In genomic region chr2:25400291-25400690, GRCm38 (mm10) we compare ENCODE assay signal across 10 mouse cellular contexts. TPM values are rescaled to one million over a fixed set of nuclear protein-coding genes. Genes with fewer than 3 reads are reported as not detected.
DNase-seq lines count a peak whose midpoint lies in the region; ATAC-seq lines count a peak whose summit lies in the region.
"Had no signal": no experiment of that assay in that cellular context is flagged by ENCODE, and none has a peak within 500 bp of the region (broad histone marks: within the 10 kb centered on the region; RNA-seq: fewer than 3 reads in every experiment).

No protein-coding gene starts in this region.

- 16% methylated on average over 16 of the region's 16 CpGs for WGBS in embryonic facial prominence, embryonic 12.5 days
- WGBS in forebrain, embryonic 13.5 days, result 19% methylated on average over 16 of the region's 16 CpGs
- WGBS in midbrain, embryonic 12.5 days, result 27% methylated on average over 16 of the region's 16 CpGs

- peak overlapping the region; percentile 27 for H3K4me2 ChIP-seq in embryonic facial prominence, embryonic 12.5 days (replicated peaks)
- peak overlapping the region; percentile 57 for H3K4me2 ChIP-seq in forebrain, embryonic 13.5 days
- peak overlapping the region; percentile 41 for H3K4me2 ChIP-seq in midbrain, embryonic 12.5 days (replicated peaks)
- H3K4me2 ChIP-seq: limb, embryonic 15.5 days had no signal

- H3K9ac ChIP-seq in embryonic facial prominence, embryonic 12.5 days, result no peak overlapping the region
- H3K9ac ChIP-seq in forebrain, embryonic 13.5 days, result peak overlapping the region; percentile 30
- H3K9ac ChIP-seq in midbrain, embryonic 12.5 days (replicated peaks), result no peak overlapping the region
- H3K9ac ChIP-seq: limb, embryonic 15.5 days had no signal

- H3K4me1 ChIP-seq in embryonic facial prominence, embryonic 12.5 days, result peaks cover 12% of the 10 kb centered on the region; the same call in 1 of the 2 replicates
- H3K4me1 ChIP-seq in forebrain, embryonic 13.5 days, result peaks cover 35% of the 10 kb centered on the region
- peaks cover 35% of the 10 kb centered on the region for H3K4me1 ChIP-seq in midbrain, embryonic 12.5 days

- intact Hi-C loops in heart, postnatal 10 days (cut with DNase I), result loop anchor here (2.0 to 5.0 kb wide), 2 partner anchors 23 to 33 kb away; partner anchors contain the start of gene Uap1l1

- peaks cover 96% of the 10 kb centered on the region for H3K27me3 ChIP-seq in embryonic facial prominence, embryonic 12.5 days
- peaks cover 62% of the 10 kb centered on the region for H3K27me3 ChIP-seq in forebrain, embryonic 13.5 days
- peaks cover 66% of the 10 kb centered on the region for H3K27me3 ChIP-seq in midbrain, embryonic 12.5 days

- peak; percentile 71 to 74 for DNase-seq in heart, postnatal 10 days
- DNase-seq in retina, postnatal 1 day, result no peak
- DNase-seq in cerebellum, adult 9-11 months, result no peak
- no peak for DNase-seq in urinary bladder, postnatal 25 days (ENCODE audit: low spot score)
- DNase-seq in urinary bladder, postnatal 4 days (ENCODE audit: low spot score in 2 of 2), result no peak

- H3K9me3 ChIP-seq in embryonic facial prominence, embryonic 12.5 days, result no peaks in the 10 kb centered on the region
- H3K9me3 ChIP-seq in forebrain, embryonic 13.5 days (replicated peaks), result no peaks in the 10 kb centered on the region; the same call in 1 of the 2 replicates
- H3K9me3 ChIP-seq in midbrain, embryonic 12.5 days, result no peaks in the 10 kb centered on the region
- H3K9me3 ChIP-seq: limb, embryonic 15.5 days had no signal

- H3K4me3 ChIP-seq in embryonic facial prominence, embryonic 12.5 days, result no peak overlapping the region
- peak overlapping the region; percentile 31 for H3K4me3 ChIP-seq in forebrain, embryonic 13.5 days
- H3K4me3 ChIP-seq in midbrain, embryonic 12.5 days, result peak overlapping the region; percentile 19
- H3K4me3 ChIP-seq: erythroblast, embryonic 14.5 days had no signal

- no peaks in the 10 kb centered on the region for H3K36me3 ChIP-seq in embryonic facial prominence, embryonic 12.5 days
- H3K36me3 ChIP-seq in forebrain, embryonic 13.5 days (ENCODE audit: poor library complexity, severe bottlenecking), result no peaks in the 10 kb centered on the region
- H3K36me3 ChIP-seq in midbrain, embryonic 12.5 days, result no peaks in the 10 kb centered on the region
- H3K36me3 ChIP-seq: limb, embryonic 15.5 days had no signal

- H3K27ac ChIP-seq in embryonic facial prominence, embryonic 12.5 days, result no peak overlapping the region
- H3K27ac ChIP-seq in forebrain, embryonic 13.5 days, result no peak overlapping the region
- no peak overlapping the region for H3K27ac ChIP-seq in midbrain, embryonic 12.5 days (replicated peaks)
- H3K27ac ChIP-seq: limb, embryonic 15.5 days had no signal

- no peak for ATAC-seq in embryonic facial prominence, embryonic 12.5 days (ENCODE audit: insufficient number of reproducible peaks, insufficient read depth, low FRiP score, low TSS enrichment)
- no peak for ATAC-seq in forebrain, embryonic 13.5 days
- ATAC-seq in midbrain, embryonic 12.5 days (ENCODE audit: low FRiP score, low read depth), result no peak

RNA-seq across cellular contexts. Expression of gene Npdc1, which starts 1.1 kb away (rescaled TPM):
- polyA plus RNA-seq in embryonic facial prominence, embryonic 12.5 days (2016; fragmentation: Nextera tagmentation; extraction: Ambion mirVana), result 47.7 and 60.0 TPM in 2 replicates
- 287 and 315 TPM in 2 replicates for polyA plus RNA-seq in forebrain, embryonic 13.5 days (2015; fragmentation: Nextera tagmentation; extraction: Ambion mirVana)
- total RNA-seq in heart, postnatal 10 days (2021), result 10 to 100 TPM; 37.9 to 39.7 TPM
- 216 and 221 TPM in 2 replicates for polyA plus RNA-seq in midbrain, embryonic 12.5 days (2016; fragmentation: Nextera tagmentation; extraction: Ambion mirVana)
- polyA plus RNA-seq: erythroblast, embryonic 14.5 days had no signal

RNA-seq across cellular contexts. Expression of gene Entpd2, which starts 4.6 kb away (rescaled TPM):
- polyA plus RNA-seq in embryonic facial prominence, embryonic 12.5 days (2016; fragmentation: Nextera tagmentation; extraction: Ambion mirVana), result 0.41 and 0.42 TPM in 2 replicates
- 0.68 and 0.98 TPM in 2 replicates for polyA plus RNA-seq in forebrain, embryonic 13.5 days (2015; fragmentation: Nextera tagmentation; extraction: Ambion mirVana)
- total RNA-seq in heart, postnatal 10 days (2021), result 10 to 100 TPM; 14.9 to 17.2 TPM
- 0.20 TPM in 2 replicates for polyA plus RNA-seq in midbrain, embryonic 12.5 days (2016; fragmentation: Nextera tagmentation; extraction: Ambion mirVana)
- polyA plus RNA-seq: erythroblast, embryonic 14.5 days had no signal

RNA-seq across cellular contexts. Expression of gene Fut7, which starts 22.8 kb away (rescaled TPM):
- not detected in 2 replicates for polyA plus RNA-seq in embryonic facial prominence, embryonic 12.5 days (2016; fragmentation: Nextera tagmentation; extraction: Ambion mirVana)
- 0.08 TPM in 1 of 2 replicates, not detected in the other for polyA plus RNA-seq in forebrain, embryonic 13.5 days (2015; fragmentation: Nextera tagmentation; extraction: Ambion mirVana)
- under 1 TPM in 1 of 2 experiments, not detected in 1; 0.12 TPM for total RNA-seq in heart, postnatal 10 days (2021)
- polyA plus RNA-seq in midbrain, embryonic 12.5 days (2016; fragmentation: Nextera tagmentation; extraction: Ambion mirVana), result 0.09 TPM in 1 of 2 replicates, not detected in the other

RNA-seq across cellular contexts. Expression of gene Sapcd2, which starts 28.2 kb away (rescaled TPM):
- 51.4 and 51.6 TPM in 2 replicates for polyA plus RNA-seq in embryonic facial prominence, embryonic 12.5 days (2016; fragmentation: Nextera tagmentation; extraction: Ambion mirVana)
- polyA plus RNA-seq in forebrain, embryonic 13.5 days (2015; fragmentation: Nextera tagmentation; extraction: Ambion mirVana), result 49.4 and 62.3 TPM in 2 replicates
- 1 to 10 TPM; 2.8 to 4.7 TPM for total RNA-seq in heart, postnatal 10 days (2021)
- polyA plus RNA-seq in midbrain, embryonic 12.5 days (2016; fragmentation: Nextera tagmentation; extraction: Ambion mirVana), result 52.1 and 52.3 TPM in 2 replicates

RNA-seq across cellular contexts. Expression of gene Abca2, which starts 28.2 kb away (rescaled TPM):
- polyA plus RNA-seq in embryonic facial prominence, embryonic 12.5 days (2016; fragmentation: Nextera tagmentation; extraction: Ambion mirVana), result 4.8 and 5.2 TPM in 2 replicates
- 5.7 and 8.2 TPM in 2 replicates for polyA plus RNA-seq in forebrain, embryonic 13.5 days (2015; fragmentation: Nextera tagmentation; extraction: Ambion mirVana)
- 10 to 100 TPM; 21.2 to 21.9 TPM for total RNA-seq in heart, postnatal 10 days (2021)
- polyA plus RNA-seq in midbrain, embryonic 12.5 days (2016; fragmentation: Nextera tagmentation; extraction: Ambion mirVana), result 9.4 and 10.3 TPM in 2 replicates

Comparison
In these comparisons a context has a peak if more than half of its experiments do, and no peak if none do; other contexts are left out.
1. DNase-seq: peak in heart, postnatal 10 days (2 of 2); none in retina, postnatal 1 day (single experiment), cerebellum, adult 9-11 months (single experiment), urinary bladder, postnatal 25 days (single experiment) and urinary bladder, postnatal 4 days (0 of 2).
2. Peak in every context shown above with its lines, with median percentiles within 50 percentile points of each other: H3K4me2 ChIP-seq.